Comparison of ENCODE assay signal across 22 mouse cellular contexts in the genomic region with DNA sequence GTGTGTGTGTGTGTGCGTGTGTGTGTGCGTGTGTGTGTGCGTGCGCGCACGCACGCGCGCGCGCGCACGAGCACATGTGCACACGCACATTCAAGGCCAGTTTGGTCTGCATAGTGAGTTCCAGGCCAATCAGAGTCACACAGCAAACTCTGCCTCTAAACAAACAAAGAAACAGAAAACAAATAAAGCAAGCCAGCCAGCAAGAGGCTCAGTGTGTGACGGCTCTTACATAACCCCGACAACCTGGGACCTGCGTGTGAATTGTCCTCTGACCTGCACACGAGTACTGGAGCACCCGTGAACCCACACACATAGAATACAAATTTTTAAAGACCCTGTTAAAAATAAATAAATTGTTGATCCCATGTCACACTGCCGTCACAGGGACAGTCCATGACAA.
A peak's percentile ranks its signal among the peaks of the same experiment; 100 is the strongest.
DNase-seq lines count a peak whose midpoint lies in the region; ATAC-seq lines count a peak whose summit lies in the region.
"Had no signal": no experiment of that assay in that cellular context is flagged by ENCODE, and none has a peak within 500 bp of the region (broad histone marks: within the 10 kb centered on the region; RNA-seq: fewer than 3 reads in every experiment).

No protein-coding gene starts in this region.

- peaks cover 59% of the 10 kb centered on the region for H3K4me1 ChIP-seq in kidney, embryonic 16.5 days (ENCODE audit: insufficient read depth, low read length)
- H3K4me1 ChIP-seq in liver, embryonic 16.5 days (ENCODE audit: control insufficient read depth, low read depth, low read length) = no peaks in the 10 kb centered on the region; the same call in 1 of the 2 replicates
- H3K4me1 ChIP-seq in liver, embryonic 11.5 days (replicated peaks; ENCODE audit: control insufficient read depth, insufficient read depth, low read length) = peaks cover 4% of the 10 kb centered on the region; the same call in 1 of the 2 replicates
- peaks cover 75% of the 10 kb centered on the region for H3K4me1 ChIP-seq in limb, embryonic 10.5 days

- H3K9me3 ChIP-seq in kidney, embryonic 16.5 days (ENCODE audit: low read length) = no peaks in the 10 kb centered on the region
- no peaks in the 10 kb centered on the region for H3K9me3 ChIP-seq in liver, embryonic 16.5 days (replicated peaks; ENCODE audit: control insufficient read depth, low read length)
- no peaks in the 10 kb centered on the region for H3K9me3 ChIP-seq in liver, embryonic 11.5 days (ENCODE audit: control insufficient read depth, low read length)
- H3K9me3 ChIP-seq in limb, embryonic 10.5 days (replicated peaks) = no peaks in the 10 kb centered on the region
- H3K9me3 ChIP-seq: embryonic facial prominence, embryonic 12.5 days; embryonic facial prominence, embryonic 15.5 days; hindbrain, embryonic 12.5 days had no signal

- peak overlapping the region; percentile 47; the same call in 1 of the 2 replicates for H3K9ac ChIP-seq in kidney, embryonic 16.5 days (replicated peaks; ENCODE audit: low read length)
- H3K9ac ChIP-seq in liver, embryonic 16.5 days (ENCODE audit: low read depth, low read length) = no peak overlapping the region
- H3K9ac ChIP-seq in liver, embryonic 11.5 days (ENCODE audit: low read depth, low read length) = no peak overlapping the region
- H3K9ac ChIP-seq: embryonic facial prominence, embryonic 12.5 days; embryonic facial prominence, embryonic 15.5 days; forebrain, postnatal 0 days; hindbrain, embryonic 12.5 days had no signal

- H3K4me3 ChIP-seq in kidney, embryonic 16.5 days (ENCODE audit: low read length) = no peak overlapping the region
- H3K4me3 ChIP-seq in liver, embryonic 16.5 days (ENCODE audit: low read depth, low read length) = no peak overlapping the region
- H3K4me3 ChIP-seq in liver, embryonic 11.5 days (ENCODE audit: low read depth, low read length) = no peak overlapping the region
- H3K4me3 ChIP-seq in limb, embryonic 10.5 days = no peak overlapping the region
- H3K4me3 ChIP-seq: embryonic facial prominence, embryonic 12.5 days; embryonic facial prominence, embryonic 15.5 days; gastrocnemius, adult 2 months; hindbrain, embryonic 12.5 days had no signal

- 69% methylated on average over 18 of the region's 20 CpGs for WGBS in kidney, embryonic 16.5 days
- 81% methylated on average over 20 of the region's 20 CpGs for WGBS in liver, embryonic 16.5 days (ENCODE audit: insufficient replicate concordance)
- 84% methylated on average over 20 of the region's 20 CpGs for WGBS in liver, embryonic 11.5 days
- 93% methylated on average over 20 of the region's 20 CpGs for WGBS in limb, embryonic 10.5 days

- peak overlapping the region; percentile 48; the same call in 1 of the 2 replicates for H3K4me2 ChIP-seq in kidney, embryonic 16.5 days (replicated peaks; ENCODE audit: low read depth, low read length)
- no peak overlapping the region for H3K4me2 ChIP-seq in liver, embryonic 16.5 days (ENCODE audit: low read depth, low read length)
- H3K4me2 ChIP-seq in liver, embryonic 11.5 days = no peak overlapping the region
- H3K4me2 ChIP-seq: embryonic facial prominence, embryonic 12.5 days; embryonic facial prominence, embryonic 15.5 days; heart, embryonic 11.5 days; hindbrain, embryonic 12.5 days had no signal

- no peak for DNase-seq in kidney, adult 11 months
- DNase-seq in liver, embryonic 11.5 days (ENCODE audit: low spot score) = no peak
- DNase-seq in limb, embryonic 10.5 days (ENCODE audit: low spot score) = no peak
- no peak for DNase-seq in right cerebral cortex, adult 18-20 months
- DNase-seq: adrenal gland, adult 2 months; adrenal gland, postnatal 14 days; cerebellum, adult 11 months; cerebellum, adult 2 months; cerebellum, adult 9-11 months; cerebellum, postnatal 25 days; forebrain, postnatal 0 days; gastrocnemius, adult 2 months; gastrocnemius, postnatal 14 days; heart, adult 11 months had no signal

- H3K27me3 ChIP-seq in kidney, embryonic 16.5 days (ENCODE audit: insufficient read depth, low read length) = peaks cover 27% of the 10 kb centered on the region
- peaks cover 2% of the 10 kb centered on the region for H3K27me3 ChIP-seq in liver, embryonic 16.5 days (ENCODE audit: control insufficient read depth, insufficient read depth, low read depth, low read length)
- H3K27me3 ChIP-seq in liver, embryonic 11.5 days (replicated peaks; ENCODE audit: control insufficient read depth, insufficient read depth, low read length) = peaks cover 11% of the 10 kb centered on the region
- peaks cover 73% of the 10 kb centered on the region for H3K27me3 ChIP-seq in limb, embryonic 10.5 days (ENCODE audit: low read depth, poor library complexity, severe bottlenecking)

- no peak for ATAC-seq in kidney, embryonic 16.5 days (ENCODE audit: low FRiP score, low TSS enrichment)
- peak; percentile 53 for ATAC-seq in liver, embryonic 16.5 days (ENCODE audit: low read depth)
- ATAC-seq in liver, embryonic 11.5 days (replicated peaks; ENCODE audit: low FRiP score) = no peak
- ATAC-seq: CD4-positive, CD25-positive, alpha-beta regulatory T cell, adult 4 months; forebrain, embryonic 14.5 days; forebrain, postnatal 0 days had no signal

- H3K27ac ChIP-seq in kidney, embryonic 16.5 days (ENCODE audit: low read length) = peak overlapping the region; percentile 95
- no peak overlapping the region for H3K27ac ChIP-seq in liver, embryonic 16.5 days (ENCODE audit: low read length)
- no peak overlapping the region for H3K27ac ChIP-seq in liver, embryonic 11.5 days (ENCODE audit: low read depth, low read length)
- peak overlapping the region; percentile 60; the same call in 1 of the 2 replicates for H3K27ac ChIP-seq in limb, embryonic 10.5 days
- H3K27ac ChIP-seq: embryonic facial prominence, embryonic 15.5 days; gastrocnemius, adult 2 months; hindbrain, embryonic 12.5 days had no signal

- H3K36me3 ChIP-seq in kidney, embryonic 16.5 days (ENCODE audit: insufficient read depth, low read length) = no peaks in the 10 kb centered on the region
- no peaks in the 10 kb centered on the region for H3K36me3 ChIP-seq in liver, embryonic 16.5 days (ENCODE audit: control insufficient read depth, insufficient read depth)
- H3K36me3 ChIP-seq in liver, embryonic 11.5 days (ENCODE audit: control insufficient read depth, insufficient read depth, low read length) = no peaks in the 10 kb centered on the region
- no peaks in the 10 kb centered on the region for H3K36me3 ChIP-seq in limb, embryonic 10.5 days
- H3K36me3 ChIP-seq: embryonic facial prominence, embryonic 12.5 days; embryonic facial prominence, embryonic 15.5 days; hindbrain, embryonic 12.5 days had no signal

Comparison
In these comparisons a context has a peak if more than half of its experiments do, and no peak if none do; other contexts are left out.
1. H3K27ac ChIP-seq: peak in kidney, embryonic 16.5 days (single experiment) and limb, embryonic 10.5 days (single experiment); none in liver, embryonic 16.5 days (single experiment) and liver, embryonic 11.5 days (single experiment).